Mouse (Mus musculus) embryonic facial prominence, embryonic 14.5 days (tissue): Measurements from ENCODE around the gene Fam89b. TPM values are rescaled to one million over a fixed set of nuclear protein-coding genes. Genes with fewer than 3 reads are reported as not detected.
A peak's percentile ranks its signal among the peaks of the same experiment; 100 is the strongest.

ENCODE experiments used
- ATAC-seq: fragments of 200-750 bp; cut with Nextera tagmentation; 2 replicates; pipeline ENCODE4 v1.8.0; 2017; ENCODE audit warnings: low read depth, moderate number of reproducible peaks, moderate TSS enrichment
- DNase-seq: peaks from one replicate; pipeline ENCODE4 v3.0.0-alpha.2; 2015; ENCODE audit warnings: low spot score
- H3K27ac ChIP-seq: fragments of 300-500 bp; sonication (generic); replicated peaks from 2 replicates; pipeline ENCODE4 v1.5.1; 2014; ENCODE audit warnings: low read depth, mild to moderate bottlenecking, low read length, moderate library complexity
- H3K27me3 ChIP-seq: fragments of 300-500 bp; sonication (generic); replicated peaks from 2 replicates; pipeline ENCODE4 v1.6.1; 2014; ENCODE audit warnings: low read length; ENCODE audit not compliant: control insufficient read depth, insufficient read depth
- H3K36me3 ChIP-seq: fragments of 300-500 bp; sonication (generic); 2 replicates; pipeline ENCODE4 v1.6.1; 2014; ENCODE audit warnings: low read length, mixed read lengths; ENCODE audit not compliant: control insufficient read depth, insufficient read depth
- H3K4me1 ChIP-seq: fragments of 300-500 bp; sonication (generic); 2 replicates; pipeline ENCODE4 v1.6.1; 2014; ENCODE audit warnings: antibody characterized with exemption, low read length; ENCODE audit not compliant: control insufficient read depth, insufficient read depth
- H3K4me2 ChIP-seq: fragments of 300-500 bp; sonication (generic); 2 replicates; pipeline ENCODE4 v1.6.1; 2014; ENCODE audit warnings: low read depth, mild to moderate bottlenecking, low read length, moderate library complexity, mixed read lengths
- H3K4me3 ChIP-seq: fragments of 300-500 bp; sonication (generic); 2 replicates; pipeline ENCODE4 v1.5.1; 2014; ENCODE audit warnings: low read depth, mild to moderate bottlenecking, low read length
- H3K9ac ChIP-seq: fragments of 300-500 bp; sonication (generic); 2 replicates; pipeline ENCODE4 v1.6.1; 2014; ENCODE audit warnings: low read depth, mild to moderate bottlenecking, low read length, moderate library complexity, mixed read lengths
- H3K9me3 ChIP-seq: fragments of 300-500 bp; sonication (generic); 2 replicates; pipeline ENCODE4 v1.6.1; 2016; ENCODE audit warnings: low read length; ENCODE audit not compliant: control insufficient read depth
- WGBS: fragments of 180-500 bp; shearing (Covaris S2); extraction: QIAGEN DNeasy Blood & Tissue Kit; methylation state at CpG from one replicate; pipeline ENCODE4 v1.1.7; 2014; 5-methylcytosine and 5-hydroxymethylcytosine counted together
- polyA plus RNA-seq: library from polyadenylated mRNA; unstranded; fragments of >200 nt; fragmentation: Nextera tagmentation; extraction: Ambion mirVana; gene quantifications from 2 replicates; pipeline ENCODE4 v1.2.1, GENCODE M21; 2014

The Fam89b gene
- polyA plus RNA-seq, 1 experiment from 2014 or later: 101 TPM

DNA sequence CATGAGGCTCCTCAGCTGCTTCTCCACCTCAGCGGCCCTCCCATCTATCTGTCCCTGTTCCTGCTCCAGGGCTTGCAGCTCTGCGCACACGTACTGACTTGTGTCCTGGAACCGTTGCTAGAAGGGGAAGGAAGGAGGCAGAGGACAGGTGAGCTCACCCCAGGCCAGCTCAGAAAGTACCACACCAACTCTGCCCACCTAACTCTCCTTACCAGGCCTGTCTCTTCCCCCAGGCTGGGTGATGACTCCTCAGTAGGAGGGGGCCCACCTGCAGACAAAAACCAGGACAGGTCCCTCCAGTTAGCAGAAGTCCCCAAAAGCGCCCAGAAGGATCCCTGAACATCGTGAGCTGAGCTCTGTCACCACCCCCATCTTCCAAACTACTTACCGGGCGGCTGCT, 18.9 kb downstream of the Fam89b start:
- peaks cover 73% of the 10 kb centered on the region for H3K36me3 ChIP-seq
- H3K4me3 ChIP-seq: no peak overlapping the region
- no peak overlapping the region for H3K9ac ChIP-seq
- peaks cover 11% of the 10 kb centered on the region; the same call in 1 of the 2 replicates for H3K4me1 ChIP-seq
- DNase-seq (no peak), ATAC-seq (no peak)
- WGBS: 77% methylated on average over 8 of the region's 8 CpGs
- H3K27me3 ChIP-seq: no peaks in the 10 kb centered on the region
- no peak overlapping the region for H3K27ac ChIP-seq
- no peak overlapping the region for H3K4me2 ChIP-seq
- no peaks in the 10 kb centered on the region for H3K9me3 ChIP-seq

DNA sequence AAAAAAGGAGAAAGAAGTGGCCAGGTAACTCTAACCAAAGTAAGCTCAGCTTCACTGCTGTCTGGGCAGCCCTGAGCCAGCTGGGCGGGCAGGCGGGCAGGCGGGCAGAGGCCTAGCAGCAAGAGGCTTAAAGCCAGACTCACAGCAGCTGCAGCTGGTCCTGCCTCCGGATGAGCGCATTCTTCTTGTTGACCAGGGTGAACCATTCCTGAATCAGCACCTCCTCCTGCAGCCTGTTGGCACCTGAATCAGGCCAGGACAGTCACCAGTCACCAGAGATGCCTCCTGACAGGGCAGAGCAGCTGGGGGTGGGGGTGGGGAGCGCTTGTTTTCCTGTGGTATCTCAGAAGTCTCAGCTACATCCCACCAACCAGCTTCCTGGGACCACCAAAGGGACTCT, 19.4 kb downstream of the Fam89b start:
- ATAC-seq (no peak), DNase-seq (no peak)
- no peaks in the 10 kb centered on the region for H3K27me3 ChIP-seq
- H3K4me2 ChIP-seq: no peak overlapping the region
- H3K4me1 ChIP-seq: peaks cover 11% of the 10 kb centered on the region
- H3K27ac ChIP-seq: no peak overlapping the region
- peaks cover 69% of the 10 kb centered on the region for H3K36me3 ChIP-seq
- no peaks in the 10 kb centered on the region for H3K9me3 ChIP-seq
- H3K9ac ChIP-seq: no peak overlapping the region
- 84% methylated on average over 6 of the region's 6 CpGs for WGBS
- no peak overlapping the region for H3K4me3 ChIP-seq

DNA sequence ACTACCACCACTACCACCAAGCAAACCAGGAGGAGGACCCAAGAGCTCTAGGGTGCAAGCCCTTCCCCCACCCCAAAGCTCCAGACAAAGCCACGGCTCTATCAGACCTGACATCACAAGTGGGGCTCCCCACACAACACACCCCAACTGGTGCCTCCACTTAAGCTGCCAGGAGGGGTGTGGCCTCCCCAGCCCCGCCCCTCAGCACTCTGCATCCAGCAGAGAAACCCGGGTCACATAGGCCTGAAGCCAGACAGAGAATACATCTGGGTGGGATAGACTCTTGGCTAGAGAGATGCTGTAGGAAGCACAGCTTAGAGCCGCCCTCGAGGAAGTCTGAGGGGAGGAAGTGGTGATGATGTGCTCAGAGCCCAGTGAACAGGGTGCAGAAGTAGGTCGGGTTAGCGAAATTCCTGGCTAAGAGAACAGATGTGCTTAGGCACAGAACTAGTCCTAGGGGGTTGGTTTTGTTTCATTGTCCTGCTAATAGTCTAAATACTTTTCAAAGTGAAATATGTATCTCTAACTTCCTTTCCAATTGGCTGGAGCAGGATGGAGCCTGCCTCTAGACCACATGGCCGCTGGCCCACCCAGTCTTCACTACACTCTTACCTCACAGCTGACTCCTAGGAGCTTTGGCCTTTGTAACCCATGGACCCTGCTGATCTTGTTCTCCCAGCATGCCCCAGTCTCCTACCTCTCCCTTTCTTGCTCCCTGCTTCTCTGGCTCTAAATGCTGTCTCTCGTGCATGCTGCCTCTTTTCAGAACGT, 24.5 kb downstream of the Fam89b start:
- 30% methylated on average over 10 of the region's 10 CpGs for WGBS
- Histone ChIP-seq H3K36me3 (peaks cover 71% of the 10 kb centered on the region), H3K4me3 (no peak overlapping the region), H3K9ac (0 out of 2 replicates have a peak overlapping the region, but pooled peaks have one; percentile 38), H3K27me3 (no peaks in the 10 kb centered on the region), H3K27ac (peak overlapping the region; percentile 72), H3K4me1 (no peaks in the 10 kb centered on the region; the same call in 1 of the 2 replicates), H3K4me2 (peak overlapping the region; percentile 1; the same call in 1 of the 2 replicates), H3K9me3 (no peaks in the 10 kb centered on the region)
- DNase-seq (peak; percentile 78), ATAC-seq (peak; percentile 69)

DNA sequence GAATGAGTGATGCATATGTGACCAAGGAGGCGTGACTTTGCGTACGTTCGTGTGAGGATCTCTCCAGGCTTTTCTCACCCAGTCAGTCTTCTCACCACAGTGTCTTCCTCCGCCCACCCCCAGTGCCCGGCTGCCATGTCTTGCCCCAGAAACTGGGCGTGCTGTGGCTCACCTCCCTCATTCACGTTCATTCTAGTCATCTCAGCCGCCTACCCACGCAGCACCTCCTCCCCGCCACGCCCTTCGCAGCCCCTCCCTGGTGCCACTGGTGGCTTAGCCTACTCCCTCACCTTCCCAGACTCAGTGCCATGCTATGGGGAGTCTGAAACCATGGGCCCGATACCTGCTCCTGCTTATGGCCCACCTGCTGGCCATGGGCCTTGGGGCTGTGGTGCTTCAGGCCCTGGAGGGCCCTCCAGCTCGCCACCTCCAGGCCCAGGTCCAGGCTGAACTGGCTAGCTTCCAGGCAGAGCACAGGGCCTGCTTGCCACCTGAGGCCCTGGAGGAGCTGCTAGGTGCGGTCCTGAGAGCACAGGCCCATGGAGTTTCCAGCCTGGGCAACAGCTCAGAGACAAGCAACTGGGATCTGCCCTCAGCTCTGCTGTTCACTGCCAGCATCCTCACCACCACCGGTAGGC, 25.2 kb downstream of the Fam89b start, which contains the start of gene Kcnk7:
TSS of gene Kcnk7 (plus strand) at position 205 of the 638 bp plus-strand sequence.
- H3K36me3 ChIP-seq: peaks cover 73% of the 10 kb centered on the region
- H3K4me2 ChIP-seq: peak within 1 kb of the TSS; percentile 1; the same call in 1 of the 2 replicates
- peak within 1 kb of the TSS; percentile 72 for H3K27ac ChIP-seq
- no peaks in the 10 kb centered on the region for H3K27me3 ChIP-seq
- H3K9ac ChIP-seq: 0 out of 2 replicates have a peak within 1 kb of the TSS, but pooled peaks have one; percentile 38
- H3K4me3 ChIP-seq: no peak within 1 kb of the TSS
- 72% methylated on average over 17 of the region's 17 CpGs for WGBS
- no peaks in the 10 kb centered on the region; the same call in 1 of the 2 replicates for H3K4me1 ChIP-seq
- ATAC-seq: no peak
- no peaks in the 10 kb centered on the region for H3K9me3 ChIP-seq
- no peak for DNase-seq

DNA sequence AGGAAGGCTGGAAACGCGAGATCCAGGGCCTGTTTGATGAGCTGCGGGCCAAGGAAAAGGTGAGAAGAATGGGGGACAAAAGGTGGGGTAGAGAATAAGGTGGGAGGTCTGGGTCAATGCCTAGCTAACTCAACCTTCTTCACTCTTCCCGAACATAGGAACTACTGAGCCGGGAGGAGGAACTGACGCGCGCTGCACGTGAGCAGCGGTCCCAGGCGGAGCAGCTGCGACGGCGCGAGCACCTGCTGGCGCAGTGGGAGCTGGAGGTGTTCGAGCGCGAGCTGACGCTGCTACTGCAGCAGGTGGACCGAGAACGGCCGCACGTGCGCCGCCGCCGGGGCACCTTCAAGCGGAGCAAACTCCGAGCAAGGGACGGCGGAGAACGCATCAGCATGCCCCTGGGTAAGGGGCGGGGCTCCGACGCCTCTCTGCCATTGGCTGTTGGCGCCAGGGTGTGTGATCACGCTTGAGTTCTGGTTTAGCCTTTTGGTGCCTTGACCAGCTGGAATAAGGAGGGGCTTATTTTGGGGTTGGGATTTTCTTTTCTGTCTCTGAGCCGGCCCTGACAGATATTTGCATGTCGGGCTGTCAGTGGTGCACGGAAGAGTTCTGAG, 33.5 kb downstream of the Fam89b start:
- H3K4me3 ChIP-seq: no peak overlapping the region
- peak overlapping the region; percentile 10; the same call in 1 of the 2 replicates for H3K4me2 ChIP-seq
- peaks cover 91% of the 10 kb centered on the region for H3K36me3 ChIP-seq
- H3K27ac ChIP-seq: no peak overlapping the region
- no peak overlapping the region for H3K9ac ChIP-seq
- DNase-seq: peak; percentile 53
- WGBS: 22% methylated on average over 27 of the region's 41 CpGs
- peaks cover 17% of the 10 kb centered on the region for H3K4me1 ChIP-seq
- no peaks in the 10 kb centered on the region for H3K9me3 ChIP-seq
- ATAC-seq: peak; percentile 6; the same call in 1 of the 2 replicates
- no peaks in the 10 kb centered on the region for H3K27me3 ChIP-seq

DNA sequence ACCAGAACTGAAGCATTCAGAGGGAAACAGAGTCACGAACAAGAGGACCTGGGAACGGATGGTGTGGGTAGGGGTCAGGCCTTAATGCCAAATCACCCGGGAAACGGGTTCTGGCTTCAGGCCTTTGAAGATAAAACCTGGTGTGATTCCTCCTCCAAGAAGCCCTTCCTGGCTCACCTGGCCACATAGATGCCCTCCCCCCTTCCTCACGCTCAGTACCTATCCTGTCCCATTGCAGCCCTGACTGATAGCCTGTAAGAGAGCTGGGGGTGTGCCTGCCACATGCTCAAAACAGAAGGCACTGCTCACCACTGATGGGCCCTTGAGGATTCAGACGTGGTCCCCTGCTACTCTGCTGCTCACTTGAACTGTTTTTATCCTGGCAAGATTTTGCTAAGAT, 35.7 kb downstream of the Fam89b start:
- Histone ChIP-seq H3K4me1 (peaks cover 25% of the 10 kb centered on the region), H3K9me3 (no peaks in the 10 kb centered on the region), H3K4me2 (0 out of 2 replicates have a peak overlapping the region, but pooled peaks have one; percentile 96), H3K4me3 (no peak overlapping the region), H3K9ac (no peak overlapping the region), H3K27me3 (no peaks in the 10 kb centered on the region), H3K27ac (no peak overlapping the region), H3K36me3 (peaks cover 74% of the 10 kb centered on the region)
- DNase-seq (no peak), ATAC-seq (no peak)
- WGBS: 85% methylated on average over 6 of the region's 6 CpGs

DNA sequence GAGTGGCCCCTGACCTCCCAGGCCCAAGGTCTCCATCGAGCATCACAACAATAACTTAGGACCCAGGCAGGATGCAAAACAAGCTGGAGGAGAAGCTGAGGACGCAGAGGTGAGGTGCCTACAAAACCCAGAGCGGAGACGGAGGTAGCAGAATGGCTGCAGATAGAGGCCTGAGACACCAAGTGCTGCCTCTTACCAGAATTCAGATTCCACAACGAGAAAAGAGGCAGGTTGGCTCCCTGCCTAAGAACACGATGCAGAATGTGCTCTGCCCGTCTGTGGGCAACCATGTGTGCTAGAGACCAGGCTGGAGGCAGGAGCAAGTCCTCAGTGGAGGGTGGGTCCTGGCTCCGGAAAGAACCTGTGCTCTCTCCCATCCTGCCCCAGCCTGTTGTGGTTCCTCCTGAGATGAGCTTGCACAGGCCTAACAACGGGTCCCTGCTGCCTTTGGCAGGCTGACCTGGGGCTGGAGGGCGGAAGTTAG, 36.5 kb downstream of the Fam89b start:
- ATAC-seq: no peak
- Histone ChIP-seq H3K4me3 (peak overlapping the region; percentile 88), H3K9me3 (no peaks in the 10 kb centered on the region), H3K9ac (peak overlapping the region; percentile 90), H3K27me3 (no peaks in the 10 kb centered on the region), H3K4me2 (peak overlapping the region; percentile 96), H3K36me3 (peaks cover 65% of the 10 kb centered on the region), H3K27ac (peak overlapping the region; percentile 74), H3K4me1 (peaks cover 25% of the 10 kb centered on the region)
- WGBS: 56% methylated on average over 10 of the region's 10 CpGs
- DNase-seq: no peak

DNA sequence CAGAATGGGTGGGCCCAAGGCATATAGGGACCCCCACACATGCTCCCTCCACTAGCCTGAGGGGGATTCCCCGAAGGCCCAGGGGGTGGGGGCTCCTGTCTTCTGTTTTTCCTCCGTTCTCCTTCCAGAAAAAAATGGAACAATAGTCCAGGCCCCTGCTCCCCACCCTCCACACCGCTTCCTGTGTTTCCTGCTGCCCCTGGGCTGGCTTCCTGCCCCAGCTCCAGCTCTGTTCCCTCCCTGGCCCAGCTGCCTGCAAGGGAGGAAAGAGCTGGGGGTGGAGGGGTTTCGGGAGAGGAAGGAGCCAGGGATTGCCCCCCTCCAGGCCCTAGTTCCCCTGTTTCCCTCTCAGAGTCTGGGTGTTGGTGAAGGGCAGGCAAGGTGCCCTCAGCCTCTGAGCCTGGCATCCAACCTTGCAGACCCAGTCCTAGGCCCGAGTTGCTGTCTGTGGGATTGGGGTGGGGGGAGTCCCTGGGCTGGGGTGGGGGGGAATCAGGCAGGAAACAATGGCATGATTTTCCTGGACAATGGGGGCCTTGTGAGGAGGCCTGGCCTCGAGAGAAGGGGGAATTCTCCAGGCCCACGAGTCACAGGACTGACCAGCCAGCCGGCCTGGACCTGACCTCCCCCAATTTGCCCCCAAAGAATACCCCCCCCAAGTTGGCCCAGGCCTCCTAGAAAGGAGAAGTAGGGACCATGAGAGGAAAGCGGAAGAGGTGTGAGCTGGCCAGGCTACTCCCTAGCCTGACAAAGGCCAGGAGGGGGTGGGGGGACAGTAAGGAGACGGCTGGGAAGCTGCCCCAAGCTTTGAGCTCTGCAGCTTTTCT, 37.2 kb downstream of the Fam89b start:
- H3K4me1 ChIP-seq: peaks cover 25% of the 10 kb centered on the region
- DNase-seq (peak; percentile 57), ATAC-seq (no peak)
- WGBS: 34% methylated on average over 9 of the region's 10 CpGs
- peak overlapping the region; percentile 88 for H3K4me3 ChIP-seq
- peaks cover 59% of the 10 kb centered on the region for H3K36me3 ChIP-seq
- H3K9me3 ChIP-seq: no peaks in the 10 kb centered on the region
- H3K27ac ChIP-seq: peak overlapping the region; percentile 74
- H3K27me3 ChIP-seq: no peaks in the 10 kb centered on the region
- H3K9ac ChIP-seq: peak overlapping the region; percentile 90
- peak overlapping the region; percentile 96 for H3K4me2 ChIP-seq
